Mouse (Mus musculus) stomach, postnatal 0 days (tissue): ENCODE measurements at regions not wholly inside any gene's neighbourhood (a gene's known extent, or its start where the extent isn't known, plus 50 kb on each side); places are given as distances from the start of the nearest gene placed in this dataset.

Experiments
- CTCF ChIP-seq: IDR thresholded peaks from 2 replicates; pipeline ENCODE4 v1.5.1; 2016; ENCODE audit warnings: antibody characterized with exemption, low read depth, mild to moderate bottlenecking, moderate library complexity
- EP300 ChIP-seq: optimal IDR thresholded peaks from 2 replicates; pipeline ENCODE3; 2016; ENCODE audit warnings: antibody characterized with exemption

GRCm38 (mm10) chr16:93520481-93520880 is 83.4 kb downstream of the Setd4 start:
- TF ChIP-seq CTCF: no peak
- TF ChIP-seq EP300: no peak
